Mouse (Mus musculus): Measurements from ENCODE around the gene Btg2. TPM values are rescaled to one million over a fixed set of nuclear protein-coding genes. Genes with fewer than 3 reads are reported as not detected.

The Btg2 gene
- polyA plus RNA-seq, 1 experiment from 2014 or later, result 31.7 TPM

GRCm38 (mm10) chr1:134110449-134110848 lies 31.5 kb upstream of the Btg2 start:
- peak; percentile 75 for ATAC-seq (replicated peaks; ENCODE audit: insufficient number of reproducible peaks, low FRiP score, low TSS enrichment)
- Histone ChIP-seq H3K4me2 (no peak overlapping the region), H3K27ac (ENCODE audit: low read depth, low read length) (no peak overlapping the region), H3K4me3 (ENCODE audit: low read depth, low read length) (no peak overlapping the region), H3K9ac (ENCODE audit: low read depth, low read length) (no peak overlapping the region), H3K4me1 (ENCODE audit: control insufficient read depth, insufficient read depth, low read length) (no peaks in the 10 kb centered on the region), H3K36me3 (ENCODE audit: control insufficient read depth, insufficient read depth, low read length) (no peaks in the 10 kb centered on the region), H3K9me3 (replicated peaks; ENCODE audit: control insufficient read depth, low read length) (no peaks in the 10 kb centered on the region), H3K27me3 (ENCODE audit: control insufficient read depth, insufficient read depth, low read length) (peaks cover 2% of the 10 kb centered on the region; the same call in 1 of the 2 replicates)
- 78% methylated on average over 5 of the region's 5 CpGs for WGBS (ENCODE audit: insufficient replicate concordance)

- Histone ChIP-seq H3K27ac (ENCODE audit: low read depth, low read length) (no peak overlapping the region), H3K27me3 (ENCODE audit: control insufficient read depth, insufficient read depth, low read length) (peaks cover 2% of the 10 kb centered on the region; the same call in 1 of the 2 replicates), H3K4me1 (ENCODE audit: control insufficient read depth, insufficient read depth, low read length) (no peaks in the 10 kb centered on the region), H3K4me2 (no peak overlapping the region), H3K4me3 (ENCODE audit: low read depth, low read length) (no peak overlapping the region), H3K36me3 (ENCODE audit: control insufficient read depth, insufficient read depth, low read length) (no peaks in the 10 kb centered on the region), H3K9ac (ENCODE audit: low read depth, low read length) (no peak overlapping the region), H3K9me3 (replicated peaks; ENCODE audit: control insufficient read depth, low read length) (no peaks in the 10 kb centered on the region)
- ATAC-seq (replicated peaks; ENCODE audit: insufficient number of reproducible peaks, low FRiP score, low TSS enrichment), result no peak
- 94% methylated on average over 3 of the region's 3 CpGs for WGBS (ENCODE audit: insufficient replicate concordance)
Observed at GRCm38 (mm10) chr1:134110015-134110414, 31.1 kb upstream of the Btg2 start.

GRCm38 (mm10) chr1:134107777-134108176 lies 28.9 kb upstream of the Btg2 start:
- 77% methylated on average over 7 of the region's 7 CpGs for WGBS (ENCODE audit: insufficient replicate concordance)
- H3K4me2 ChIP-seq, result no peak overlapping the region
- no peak for ATAC-seq (replicated peaks; ENCODE audit: insufficient number of reproducible peaks, low FRiP score, low TSS enrichment)
- peaks cover 4% of the 10 kb centered on the region; the same call in 1 of the 2 replicates for H3K4me1 ChIP-seq (ENCODE audit: control insufficient read depth, insufficient read depth, low read length)
- no peak overlapping the region for H3K9ac ChIP-seq (ENCODE audit: low read depth, low read length)
- H3K36me3 ChIP-seq (ENCODE audit: control insufficient read depth, insufficient read depth, low read length), result no peaks in the 10 kb centered on the region
- H3K27ac ChIP-seq (ENCODE audit: low read depth, low read length), result no peak overlapping the region
- no peaks in the 10 kb centered on the region for H3K9me3 ChIP-seq (replicated peaks; ENCODE audit: control insufficient read depth, low read length)
- H3K4me3 ChIP-seq (ENCODE audit: low read depth, low read length), result no peak overlapping the region
- H3K27me3 ChIP-seq (ENCODE audit: control insufficient read depth, insufficient read depth, low read length), result peaks cover 2% of the 10 kb centered on the region; the same call in 1 of the 2 replicates

- no peak for ATAC-seq (replicated peaks; ENCODE audit: insufficient number of reproducible peaks, low FRiP score, low TSS enrichment)
- no peaks in the 10 kb centered on the region for H3K9me3 ChIP-seq (replicated peaks; ENCODE audit: control insufficient read depth, low read length)
- no peak overlapping the region for H3K27ac ChIP-seq (ENCODE audit: low read depth, low read length)
- H3K9ac ChIP-seq (ENCODE audit: low read depth, low read length), result no peak overlapping the region
- no peak overlapping the region for H3K4me3 ChIP-seq (ENCODE audit: low read depth, low read length)
- peaks cover 4% of the 10 kb centered on the region; the same call in 1 of the 2 replicates for H3K4me1 ChIP-seq (ENCODE audit: control insufficient read depth, insufficient read depth, low read length)
- no peak overlapping the region for H3K4me2 ChIP-seq
- WGBS (ENCODE audit: insufficient replicate concordance), result 4% methylated on average over 5 of the region's 5 CpGs
- peaks cover 2% of the 10 kb centered on the region; the same call in 1 of the 2 replicates for H3K27me3 ChIP-seq (ENCODE audit: control insufficient read depth, insufficient read depth, low read length)
- no peaks in the 10 kb centered on the region for H3K36me3 ChIP-seq (ENCODE audit: control insufficient read depth, insufficient read depth, low read length)
Observed at GRCm38 (mm10) chr1:134106719-134107118, 27.8 kb upstream of the Btg2 start.

DNA sequence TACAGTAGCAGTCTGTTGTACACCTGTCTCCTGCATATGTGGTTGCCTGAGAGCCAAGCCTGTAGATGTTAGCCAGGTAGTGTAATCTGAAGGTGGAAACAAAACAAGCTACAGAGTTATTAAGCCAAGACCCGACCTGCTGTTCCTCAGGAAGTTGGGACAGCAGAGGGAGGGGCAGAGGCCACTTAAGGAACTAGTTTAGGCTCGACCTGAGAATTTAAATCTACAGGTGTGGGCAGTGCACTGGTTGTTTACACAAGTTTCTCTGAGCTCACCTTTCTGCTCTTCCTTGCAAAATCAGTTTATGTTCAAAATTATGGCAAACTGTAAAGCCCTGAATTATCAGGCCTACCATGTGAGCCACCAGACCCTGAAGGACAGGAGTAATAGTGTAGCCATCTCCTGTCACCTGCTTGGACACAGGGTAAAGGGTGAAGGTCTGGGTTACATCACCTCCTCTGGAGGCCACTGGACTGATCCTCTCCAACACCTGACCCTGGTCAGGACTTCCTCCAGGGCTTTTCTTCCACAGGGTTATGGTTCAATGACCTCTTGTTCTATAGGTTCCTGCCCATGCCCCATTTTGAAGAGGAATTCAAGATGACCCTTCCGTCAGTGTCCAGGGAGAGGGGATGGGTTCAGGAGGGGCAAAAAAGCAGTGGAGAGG lies 27.0 kb upstream of the Btg2 start:
- H3K36me3 ChIP-seq (ENCODE audit: control insufficient read depth, insufficient read depth, low read length), result no peaks in the 10 kb centered on the region
- no peak overlapping the region for H3K4me2 ChIP-seq
- ATAC-seq (replicated peaks; ENCODE audit: insufficient number of reproducible peaks, low FRiP score, low TSS enrichment), result no peak
- WGBS (ENCODE audit: insufficient replicate concordance), result 54% methylated on average over 3 of the region's 3 CpGs
- H3K4me1 ChIP-seq (ENCODE audit: control insufficient read depth, insufficient read depth, low read length), result peaks cover 4% of the 10 kb centered on the region
- no peak overlapping the region for H3K9ac ChIP-seq (ENCODE audit: low read depth, low read length)
- H3K9me3 ChIP-seq (replicated peaks; ENCODE audit: control insufficient read depth, low read length), result no peaks in the 10 kb centered on the region
- H3K4me3 ChIP-seq (ENCODE audit: low read depth, low read length), result no peak overlapping the region
- H3K27me3 ChIP-seq (ENCODE audit: control insufficient read depth, insufficient read depth, low read length), result peaks cover 2% of the 10 kb centered on the region; the same call in 1 of the 2 replicates
- no peak overlapping the region for H3K27ac ChIP-seq (ENCODE audit: low read depth, low read length)

DNA sequence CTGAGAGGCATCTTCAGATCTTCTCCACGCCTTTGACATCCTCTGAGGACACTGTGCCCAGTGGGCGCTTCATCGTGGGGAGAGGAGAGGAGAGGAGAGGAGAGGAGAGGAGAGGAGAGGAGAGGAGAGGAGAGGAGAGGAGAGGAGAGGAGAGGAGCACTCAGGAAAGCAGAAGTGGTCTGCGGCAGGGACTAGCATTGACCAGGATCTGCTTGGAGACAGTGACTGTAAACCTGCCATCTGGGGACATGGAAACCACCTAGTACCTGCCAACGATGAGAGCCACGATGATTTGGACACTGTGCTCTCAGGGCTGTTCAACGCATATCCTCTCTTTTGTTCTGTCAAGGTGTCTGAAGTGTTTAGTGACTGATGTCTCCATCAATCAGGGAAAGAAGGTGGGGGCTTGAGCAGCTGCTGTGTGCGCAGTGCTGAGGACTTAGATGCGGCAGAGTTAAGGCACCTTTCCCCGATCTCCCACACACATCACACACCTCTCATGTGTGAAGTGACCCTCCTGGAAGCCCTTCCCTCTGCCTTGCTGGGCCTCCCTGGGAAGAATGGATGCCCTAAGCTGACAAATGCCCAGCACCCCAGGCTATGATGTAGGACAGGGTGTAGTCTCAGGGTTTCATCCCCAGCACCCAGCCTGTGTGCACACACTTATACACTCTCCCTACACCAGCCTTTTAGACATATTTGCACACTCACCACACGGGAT lies 26.3 kb upstream of the Btg2 start:
- no peak overlapping the region for H3K4me2 ChIP-seq
- no peak for ATAC-seq (replicated peaks; ENCODE audit: insufficient number of reproducible peaks, low FRiP score, low TSS enrichment)
- no peak overlapping the region for H3K27ac ChIP-seq (ENCODE audit: low read depth, low read length)
- H3K36me3 ChIP-seq (ENCODE audit: control insufficient read depth, insufficient read depth, low read length), result no peaks in the 10 kb centered on the region
- no peaks in the 10 kb centered on the region for H3K9me3 ChIP-seq (replicated peaks; ENCODE audit: control insufficient read depth, low read length)
- H3K27me3 ChIP-seq (ENCODE audit: control insufficient read depth, insufficient read depth, low read length), result peaks cover 2% of the 10 kb centered on the region; the same call in 1 of the 2 replicates
- H3K4me1 ChIP-seq (ENCODE audit: control insufficient read depth, insufficient read depth, low read length), result peaks cover 8% of the 10 kb centered on the region
- H3K9ac ChIP-seq (ENCODE audit: low read depth, low read length), result no peak overlapping the region
- H3K4me3 ChIP-seq (ENCODE audit: low read depth, low read length), result no peak overlapping the region
- 74% methylated on average over 11 of the region's 11 CpGs for WGBS (ENCODE audit: insufficient replicate concordance)

DNA sequence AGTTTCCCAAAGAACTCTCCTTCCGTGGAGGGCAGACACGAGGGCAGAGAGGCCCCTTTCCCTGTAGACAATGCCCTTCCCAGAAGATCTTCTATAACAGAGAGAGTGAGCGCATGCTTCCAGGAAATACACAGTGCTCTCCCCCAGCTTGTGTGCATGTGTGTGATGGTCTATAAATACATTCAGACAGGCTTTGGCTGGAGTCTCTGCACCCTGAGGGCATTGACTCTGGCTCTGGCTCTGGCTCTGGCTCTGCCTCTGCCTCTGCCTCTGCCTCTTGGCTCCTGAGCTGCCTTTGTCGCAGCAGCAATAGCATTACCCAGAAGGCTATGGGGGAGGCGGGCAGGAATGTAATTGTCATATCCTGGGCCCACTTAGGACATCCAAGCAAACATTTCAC lies 24.9 kb upstream of the Btg2 start:
- Histone ChIP-seq H3K4me1 (ENCODE audit: control insufficient read depth, insufficient read depth, low read length) (peaks cover 19% of the 10 kb centered on the region), H3K27ac (ENCODE audit: low read depth, low read length) (peak overlapping the region; percentile 50), H3K9ac (ENCODE audit: low read depth, low read length) (no peak overlapping the region), H3K4me2 (no peak overlapping the region), H3K36me3 (ENCODE audit: control insufficient read depth, insufficient read depth, low read length) (no peaks in the 10 kb centered on the region), H3K4me3 (ENCODE audit: low read depth, low read length) (no peak overlapping the region), H3K9me3 (replicated peaks; ENCODE audit: control insufficient read depth, low read length) (no peaks in the 10 kb centered on the region), H3K27me3 (ENCODE audit: control insufficient read depth, insufficient read depth, low read length) (peaks cover 2% of the 10 kb centered on the region; the same call in 1 of the 2 replicates)
- 68% methylated on average over 5 of the region's 5 CpGs for WGBS (ENCODE audit: insufficient replicate concordance)
- no peak for ATAC-seq (replicated peaks; ENCODE audit: insufficient number of reproducible peaks, low FRiP score, low TSS enrichment)

- Histone ChIP-seq H3K36me3 (ENCODE audit: control insufficient read depth, insufficient read depth, low read length) (no peaks in the 10 kb centered on the region), H3K9ac (ENCODE audit: low read depth, low read length) (no peak overlapping the region), H3K4me1 (ENCODE audit: control insufficient read depth, insufficient read depth, low read length) (peaks cover 42% of the 10 kb centered on the region), H3K9me3 (replicated peaks; ENCODE audit: control insufficient read depth, low read length) (no peaks in the 10 kb centered on the region), H3K4me2 (no peak overlapping the region), H3K27ac (ENCODE audit: low read depth, low read length) (no peak overlapping the region), H3K4me3 (ENCODE audit: low read depth, low read length) (no peak overlapping the region), H3K27me3 (ENCODE audit: control insufficient read depth, insufficient read depth, low read length) (0 out of 2 replicates have a peak, but pooled peaks cover 2% of the 10 kb centered on the region)
- ATAC-seq (replicated peaks; ENCODE audit: insufficient number of reproducible peaks, low FRiP score, low TSS enrichment), result no peak
- WGBS (ENCODE audit: insufficient replicate concordance), result 78% methylated on average over 3 of the region's 3 CpGs
Observed at GRCm38 (mm10) chr1:134101593-134101992, 22.7 kb upstream of the Btg2 start.

Measured in heart, embryonic 11.5 days (tissue).